Mouse (Mus musculus) layer of hippocampus, adult 11-12 months (tissue): Measurements from ENCODE around the gene Hipk4.

Experiments used
- DNase-seq: peaks from one replicate; pipeline ENCODE4 v3.0.0; 2022; ENCODE audit warnings: low spot score

Gene Hipk4

DNA sequence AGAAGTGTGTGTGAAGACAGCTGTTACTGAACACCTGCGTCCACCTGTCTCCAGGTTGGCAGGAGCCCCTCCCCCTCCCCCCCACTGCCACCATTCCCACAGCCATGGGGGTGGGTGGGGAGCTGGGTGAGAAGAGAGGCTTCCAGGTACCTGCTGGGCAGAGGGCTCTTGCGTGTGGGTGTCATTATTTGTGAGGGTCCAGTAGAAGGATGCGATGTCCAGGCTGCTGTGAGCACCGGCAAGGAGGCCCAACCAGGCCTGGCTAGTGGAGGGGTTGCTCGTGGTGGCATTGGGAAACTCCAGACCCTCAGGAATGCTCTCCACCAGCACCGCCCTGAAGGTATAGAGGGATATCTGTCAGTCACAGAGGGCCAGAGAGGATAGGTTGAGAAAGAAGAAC, 17.9 kb downstream of the Hipk4 start:
- no peak for DNase-seq

DNA sequence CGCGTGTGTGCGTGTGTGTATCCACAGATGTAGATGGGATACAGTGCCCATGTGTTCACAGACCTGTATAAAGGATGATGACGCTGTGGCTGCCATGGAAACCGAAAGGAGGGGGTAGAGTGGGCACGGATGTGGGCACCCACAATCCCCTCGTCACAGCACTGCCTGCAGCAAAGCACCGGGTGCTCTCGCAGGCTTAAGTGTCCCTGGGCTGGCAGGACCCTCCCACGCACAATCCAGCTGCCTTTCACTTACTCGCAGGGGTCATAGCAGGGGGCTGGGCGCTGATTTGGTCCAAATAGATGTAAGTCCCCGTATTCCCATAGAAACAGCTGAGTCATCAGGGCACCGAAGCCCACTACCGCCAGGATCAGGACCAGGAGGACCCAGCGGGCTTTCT, 18.4 kb downstream of the Hipk4 start:
- peak; percentile 89 for DNase-seq

DNA sequence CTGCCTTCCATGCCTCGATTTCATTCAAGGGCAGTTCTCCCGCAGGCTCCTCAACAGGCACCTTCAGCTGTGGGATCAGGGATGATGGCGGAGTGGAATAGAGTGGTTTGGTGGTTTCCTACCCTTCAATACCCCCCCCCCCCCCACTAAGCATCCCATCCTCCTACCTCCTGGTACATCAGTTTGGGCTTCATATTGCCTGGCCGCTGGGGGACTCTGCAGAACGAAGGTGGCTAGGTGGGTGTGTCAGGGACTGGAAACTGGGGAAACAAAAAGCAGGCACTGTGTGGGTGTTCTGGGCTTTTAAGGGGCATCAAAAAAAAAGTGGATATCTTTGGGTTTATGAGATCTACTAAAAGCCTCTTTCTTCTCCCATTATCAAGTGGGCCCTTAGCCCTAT, 18.9 kb downstream of the Hipk4 start:
- DNase-seq = no peak

DNA sequence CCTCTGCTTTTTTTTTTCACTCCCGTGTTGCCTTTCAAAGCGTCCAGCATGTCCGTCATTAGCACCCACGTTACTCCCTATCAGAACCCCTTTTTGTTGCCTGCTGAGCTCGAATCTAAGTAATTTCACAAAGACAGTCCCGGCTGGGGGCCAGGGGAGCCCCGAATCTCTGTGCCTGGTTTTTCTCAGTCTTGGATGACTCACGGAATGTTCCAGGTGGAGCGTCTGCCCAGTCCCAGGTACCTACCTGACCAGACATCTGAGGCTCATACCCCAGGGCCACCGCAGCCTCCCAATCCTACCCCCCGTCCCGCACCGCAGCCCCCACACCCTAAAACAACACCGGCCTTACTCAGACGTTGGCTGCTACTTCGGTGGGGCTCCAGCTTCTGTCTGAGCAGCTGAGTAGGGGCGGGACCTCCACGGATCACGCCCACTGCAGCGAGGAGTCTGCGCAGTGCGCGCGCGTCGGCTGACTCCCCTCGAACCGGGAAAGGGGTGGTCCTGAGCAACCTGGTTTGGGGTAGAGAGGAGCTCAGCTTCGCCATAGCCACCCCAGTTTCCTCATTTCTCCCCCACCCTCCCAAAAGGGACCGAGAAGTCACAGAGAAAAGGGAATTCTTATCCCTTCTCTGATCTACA, 19.4 kb downstream of the Hipk4 start:
- peak; percentile 91 for DNase-seq

DNA sequence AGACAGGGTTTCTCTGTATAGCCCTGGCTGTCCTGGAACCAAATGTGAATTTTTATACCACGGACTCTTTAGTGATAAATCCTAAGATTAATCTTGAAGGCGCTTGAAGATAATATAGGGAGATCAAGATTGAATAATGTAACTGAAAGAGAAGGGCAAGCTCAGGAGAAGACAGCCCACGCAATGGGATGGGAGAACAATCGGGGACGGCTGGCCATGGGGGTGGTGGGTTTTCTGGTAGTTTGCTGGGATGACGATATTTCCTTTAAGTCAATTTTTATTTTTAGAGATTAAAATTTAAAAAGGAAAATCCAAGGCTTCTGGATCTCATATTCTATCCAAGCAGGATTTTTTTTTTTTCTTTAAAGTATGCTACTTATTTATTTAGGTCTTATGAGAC, 20.0 kb downstream of the Hipk4 start:
- DNase-seq = no peak

DNA sequence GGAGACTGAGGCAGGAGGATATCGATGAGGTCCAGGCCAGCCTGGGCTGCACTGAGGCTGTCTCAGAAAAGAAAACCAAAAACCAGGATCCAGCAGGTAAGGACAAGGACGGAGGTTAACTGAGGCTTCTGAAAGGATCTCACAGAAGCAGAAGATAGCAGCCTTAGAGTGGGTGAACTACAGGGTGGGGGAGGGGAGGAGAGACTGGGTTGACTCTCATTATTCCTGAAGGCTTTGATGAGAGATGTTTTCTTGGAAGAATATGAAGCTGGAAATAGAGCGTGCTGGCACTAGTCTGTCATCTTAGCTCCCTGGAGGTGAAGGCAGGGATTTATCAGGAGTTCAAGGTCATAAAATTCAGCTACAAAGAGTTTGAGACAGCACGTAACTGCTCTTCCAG, 20.8 kb downstream of the Hipk4 start:
- DNase-seq = no peak

DNA sequence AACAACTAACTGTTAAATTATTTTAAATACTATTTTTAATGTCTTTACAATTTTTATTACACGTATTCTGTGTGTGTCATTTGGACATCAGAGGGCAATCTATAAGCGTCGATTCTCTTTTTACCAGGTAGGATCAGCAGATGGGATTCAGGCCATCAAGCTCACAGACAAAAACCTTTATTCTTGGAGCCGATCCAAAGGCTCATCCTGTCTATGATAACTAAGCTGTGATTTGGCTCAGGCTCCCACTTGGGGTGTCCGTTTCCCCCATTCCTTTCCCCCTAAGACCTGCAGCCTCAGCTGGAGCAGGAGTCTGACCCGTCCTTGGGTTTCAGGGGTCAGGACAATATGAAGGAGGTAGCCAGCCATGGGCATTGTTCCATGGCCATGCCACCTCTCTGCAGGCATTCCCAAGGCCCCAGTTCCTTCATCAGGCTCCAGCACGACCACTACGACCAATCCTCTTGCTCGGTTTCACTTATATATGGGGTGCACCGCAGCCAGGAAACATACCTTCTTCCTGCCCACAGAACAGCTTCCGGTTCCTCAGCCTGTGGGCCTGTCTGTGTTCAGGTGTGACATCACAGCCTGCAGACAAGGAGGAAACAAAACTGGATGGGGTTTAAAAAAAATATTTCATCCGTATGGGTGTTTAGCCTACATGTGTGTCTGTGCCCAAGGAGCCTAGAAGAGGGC, 21.8 kb downstream of the Hipk4 start:
- no peak for DNase-seq

DNA sequence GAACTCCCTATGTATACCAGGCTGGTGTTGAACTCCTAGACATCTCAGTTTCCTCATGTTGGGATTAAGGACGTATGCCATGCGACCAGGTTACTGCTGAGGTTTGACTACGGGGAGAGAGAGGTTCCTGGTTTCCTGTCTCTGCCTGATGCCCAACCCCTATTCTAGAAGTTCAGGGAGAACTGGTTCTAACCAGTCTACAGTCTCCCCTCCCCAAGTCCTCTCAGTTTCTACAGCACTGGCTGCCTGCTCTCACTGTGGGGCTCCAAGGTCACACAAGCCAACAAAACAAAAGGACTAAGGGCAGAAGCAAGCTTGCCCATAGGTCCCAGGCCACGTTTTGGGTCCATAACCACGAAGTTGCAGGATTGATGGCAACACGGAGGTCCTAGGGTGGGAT, 26.5 kb downstream of the Hipk4 start:
- no peak for DNase-seq

DNA sequence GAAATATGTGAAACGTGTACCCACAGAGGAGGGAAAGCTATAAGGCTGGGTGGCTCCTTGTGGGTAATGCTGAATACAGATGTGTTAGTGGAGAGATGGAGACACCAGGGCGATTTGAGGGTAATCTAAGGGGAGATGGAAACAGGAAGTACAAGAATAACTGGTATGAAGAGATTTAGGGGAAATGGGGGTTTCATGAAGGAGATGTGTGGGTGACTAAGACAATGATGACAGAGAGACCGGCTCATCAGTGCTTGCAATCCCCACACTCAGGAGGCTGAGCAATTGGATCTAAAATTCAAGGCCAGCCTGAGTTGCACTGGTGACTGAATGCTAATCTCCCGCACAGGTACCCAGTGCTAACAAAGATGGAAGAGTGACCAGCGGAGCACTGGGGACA, 29.0 kb downstream of the Hipk4 start:
- no peak for DNase-seq

DNA sequence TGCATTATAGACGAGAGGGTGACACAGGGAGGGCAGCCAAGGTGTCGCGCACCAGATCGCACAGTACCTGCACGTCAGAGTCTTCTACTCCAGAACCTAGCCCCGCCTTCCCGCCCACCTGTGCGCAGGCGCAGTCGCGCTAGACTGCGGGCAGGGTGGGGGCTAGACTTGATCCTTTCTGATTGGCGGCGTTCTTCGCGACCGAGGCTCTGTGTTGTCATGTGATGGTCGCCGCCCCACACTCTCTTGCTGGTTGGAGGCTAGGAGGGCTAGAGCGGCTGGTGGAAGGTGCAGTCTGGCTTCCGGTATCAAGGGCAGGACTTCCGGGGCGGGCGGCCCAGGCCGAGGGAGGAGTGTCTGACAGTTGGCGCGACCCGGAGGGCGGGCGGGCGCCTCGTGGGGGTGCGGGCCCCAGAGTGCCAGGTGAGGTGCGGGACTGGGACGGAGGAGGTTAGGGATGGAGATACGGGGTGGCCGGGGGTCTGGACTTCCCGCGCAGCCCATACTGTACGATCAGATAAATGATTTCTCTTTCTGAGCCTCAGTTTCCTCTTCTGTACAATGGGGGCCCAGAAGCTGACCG, 30.0 kb downstream of the Hipk4 start, which contains the start of the genes Pld3 and 2310022A10Rik:
Gene Pld3 (minus strand): TSS at position 288 of the 583 bp plus-strand sequence.
Gene 2310022A10Rik (plus strand): TSS at position 303 of the 583 bp plus-strand sequence.
- peak; percentile 98 for DNase-seq

DNA sequence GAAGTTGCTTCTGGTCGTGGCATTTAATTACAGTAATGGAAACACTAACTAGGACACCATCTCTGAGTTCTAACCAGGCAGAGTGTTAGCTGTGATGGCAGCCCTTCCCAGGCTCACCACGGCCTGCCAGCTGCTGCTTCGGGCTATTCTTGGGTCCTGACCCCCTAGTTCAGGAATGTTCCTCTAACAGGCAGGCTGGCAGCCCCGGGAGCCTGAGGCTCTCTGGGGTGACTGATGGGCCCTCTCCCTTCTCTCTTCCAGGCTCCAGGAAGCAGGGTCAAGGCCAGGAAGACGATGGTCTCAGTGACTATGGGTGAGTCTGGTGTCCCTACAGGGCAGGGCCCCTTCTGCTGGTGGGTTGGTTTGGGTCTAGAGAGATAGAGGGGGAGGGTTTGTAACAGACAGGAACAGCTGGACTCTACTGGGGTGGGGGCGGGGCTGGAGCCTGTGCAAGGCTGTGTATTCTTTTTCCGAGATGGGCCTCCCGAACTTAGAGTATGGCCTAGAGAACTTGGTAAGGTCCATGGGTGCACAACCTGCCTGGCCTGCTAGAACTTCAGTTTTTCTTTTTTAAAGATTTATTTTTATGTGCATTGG, 37.3 kb downstream of the Hipk4 start:
- no peak for DNase-seq

DNA sequence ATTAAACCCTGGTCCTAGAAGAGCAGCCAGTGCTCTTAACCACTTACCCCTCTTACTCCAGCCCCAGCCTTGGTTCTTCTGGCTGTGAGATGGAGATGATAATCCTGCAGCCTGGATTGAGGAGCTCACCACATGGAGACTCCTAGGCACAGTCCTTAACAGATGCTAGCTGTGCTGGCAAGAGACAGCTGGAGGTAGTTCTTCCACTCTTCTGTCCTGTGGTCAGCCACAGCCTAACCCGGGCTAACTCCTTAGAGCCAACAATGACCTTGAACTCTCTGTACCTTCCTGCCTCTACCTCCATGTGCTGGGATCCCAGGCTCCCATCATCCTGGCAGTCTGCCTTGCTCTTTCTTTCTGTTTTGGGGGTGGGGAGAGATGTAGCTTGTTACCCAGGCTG, 37.9 kb downstream of the Hipk4 start:
- DNase-seq = no peak

DNA sequence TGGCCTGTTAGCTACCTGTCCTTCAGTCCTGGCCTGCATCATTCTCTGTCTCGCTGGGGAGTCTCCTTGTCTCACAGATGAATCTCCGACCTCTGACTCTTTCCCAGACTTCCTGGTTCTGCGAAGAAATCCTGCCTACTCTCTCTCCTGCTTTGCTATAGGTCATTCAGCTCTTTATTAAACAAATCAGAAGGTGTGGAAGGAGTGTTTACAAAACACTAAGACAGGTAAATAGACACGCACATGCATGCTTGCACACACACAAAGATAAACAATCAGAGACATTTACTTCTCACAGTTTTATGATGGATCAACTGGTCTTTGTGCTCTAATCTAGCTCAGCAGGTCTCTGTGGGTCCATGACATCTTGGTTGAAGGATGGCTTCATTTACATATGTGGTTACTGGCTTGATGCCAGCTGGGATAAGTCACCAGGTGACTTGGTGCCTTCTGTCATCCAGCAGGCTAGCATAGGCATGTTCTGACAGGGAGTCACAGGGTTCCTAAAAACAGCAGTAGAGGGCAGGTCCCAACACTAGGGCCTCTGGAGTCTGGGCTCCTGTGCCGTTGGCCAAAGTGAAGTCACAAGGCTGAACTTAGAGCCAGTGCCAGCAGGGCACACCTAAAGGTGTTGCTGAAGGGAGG, 46.6 kb downstream of the Hipk4 start:
- DNase-seq = no peak

DNA sequence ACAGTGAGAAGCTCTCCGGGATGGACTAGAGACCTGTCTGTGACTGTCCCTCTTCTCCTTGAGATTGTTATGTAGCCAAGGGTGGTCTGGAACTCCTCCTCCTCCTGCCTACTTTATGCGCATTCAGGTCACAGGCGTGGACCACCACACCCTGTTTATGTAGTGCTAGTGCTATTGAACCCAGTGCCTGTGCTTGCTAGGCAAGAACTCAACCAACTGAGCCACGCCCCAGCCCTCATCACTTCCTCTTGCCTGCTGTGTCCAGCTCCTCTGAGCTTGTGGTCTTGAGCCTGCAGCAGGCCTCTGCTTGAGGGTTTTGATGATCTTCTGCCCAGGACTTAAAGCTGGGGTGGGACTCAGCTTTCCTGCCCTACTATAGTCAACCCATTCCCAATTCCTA, 49.1 kb downstream of the Hipk4 start:
- DNase-seq = no peak

DNA sequence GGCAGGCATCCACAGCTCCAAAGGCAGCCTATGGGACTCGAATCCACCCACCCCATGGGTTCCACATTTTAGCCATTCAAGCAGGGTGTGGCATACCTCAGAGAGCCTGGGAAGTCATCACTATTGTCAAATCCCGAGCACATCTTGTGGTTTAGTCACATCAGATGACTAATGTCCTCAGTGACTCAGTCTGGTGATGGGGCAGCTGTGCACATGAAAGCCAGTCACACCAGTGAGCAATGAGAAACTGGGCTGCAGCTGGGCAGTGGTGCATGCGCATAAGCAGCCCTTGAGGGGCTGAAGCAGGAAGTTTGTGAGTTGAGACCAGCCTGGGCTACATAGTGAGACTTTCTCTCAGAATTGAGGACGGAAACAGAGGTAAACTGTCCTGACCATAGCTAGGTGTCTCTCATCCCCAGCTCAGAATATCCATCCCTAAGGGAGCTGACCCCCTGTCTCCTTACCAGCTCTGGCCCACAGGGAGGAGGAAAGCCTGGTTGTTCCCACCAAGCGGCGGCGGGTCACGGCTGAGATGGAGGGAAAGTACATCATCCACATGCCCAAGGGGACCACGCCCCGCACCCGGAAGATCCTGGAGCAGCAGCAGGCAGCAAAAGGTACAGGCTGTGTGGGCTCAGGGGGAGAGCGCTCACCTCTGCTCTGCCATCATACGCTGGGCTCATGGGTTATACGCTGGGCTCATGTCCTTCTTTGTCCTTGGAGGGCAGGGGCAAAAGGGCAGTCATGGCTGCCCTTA, 51.2 kb downstream of the Hipk4 start:
- DNase-seq = no peak

DNA sequence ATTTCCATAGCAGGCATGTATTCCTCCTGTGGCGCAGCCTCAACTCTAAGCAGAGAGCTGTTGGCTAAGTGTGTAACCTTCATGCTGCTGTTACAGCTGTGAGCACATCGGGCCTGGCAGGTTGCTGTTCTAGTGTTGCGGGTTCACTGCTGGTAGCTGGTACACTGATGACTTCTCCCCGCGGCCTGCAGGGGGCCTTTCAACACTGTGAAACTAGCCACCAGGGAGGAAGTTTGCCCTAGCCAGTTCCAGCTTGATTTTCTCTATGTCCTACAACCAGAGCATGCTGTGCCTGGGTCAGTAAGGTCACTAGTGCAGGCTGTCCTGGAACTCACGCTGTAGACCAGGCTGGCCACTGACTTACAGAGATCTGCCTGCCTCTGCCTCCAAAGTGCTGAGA, 53.8 kb downstream of the Hipk4 start:
- DNase-seq = peak; percentile 50

DNA sequence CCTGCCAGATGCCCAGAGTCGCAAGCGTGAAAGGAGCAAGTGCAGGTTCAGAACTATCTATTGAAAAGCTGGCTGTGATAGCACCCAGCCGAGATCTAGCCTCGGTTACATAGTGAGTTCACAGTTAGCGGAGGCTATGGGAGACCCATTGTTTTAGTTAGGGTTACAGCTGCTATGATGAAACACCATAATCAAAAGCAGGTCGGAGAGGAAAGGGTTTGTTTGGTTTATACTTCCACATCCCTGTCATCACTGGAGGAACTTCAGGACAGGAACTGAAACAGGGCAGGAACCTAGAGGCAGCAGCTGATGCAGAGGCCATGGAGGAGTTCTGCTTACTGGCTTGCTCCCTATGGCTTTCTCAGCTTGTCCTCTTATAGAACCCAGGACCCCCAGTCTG, 54.5 kb downstream of the Hipk4 start:
- DNase-seq = no peak

DNA sequence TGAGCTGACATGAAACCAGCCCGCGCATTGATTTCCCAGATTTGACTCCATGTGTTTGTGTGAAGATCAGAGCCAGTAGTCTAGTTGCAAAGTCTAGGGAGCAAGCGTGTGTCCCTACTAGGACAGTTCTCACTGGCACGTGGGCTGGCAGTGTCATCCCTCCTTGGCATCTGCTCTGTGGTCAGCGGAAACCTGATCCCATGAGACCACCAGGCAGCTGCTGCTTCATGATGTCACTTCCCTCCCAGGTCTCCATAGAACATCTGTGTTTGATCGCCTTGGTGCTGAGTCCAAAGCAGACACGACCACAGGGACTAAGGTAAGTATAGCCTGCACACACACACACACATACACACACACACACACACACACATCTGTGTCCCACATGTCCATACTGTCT, 55.4 kb downstream of the Hipk4 start:
- DNase-seq = no peak

DNA sequence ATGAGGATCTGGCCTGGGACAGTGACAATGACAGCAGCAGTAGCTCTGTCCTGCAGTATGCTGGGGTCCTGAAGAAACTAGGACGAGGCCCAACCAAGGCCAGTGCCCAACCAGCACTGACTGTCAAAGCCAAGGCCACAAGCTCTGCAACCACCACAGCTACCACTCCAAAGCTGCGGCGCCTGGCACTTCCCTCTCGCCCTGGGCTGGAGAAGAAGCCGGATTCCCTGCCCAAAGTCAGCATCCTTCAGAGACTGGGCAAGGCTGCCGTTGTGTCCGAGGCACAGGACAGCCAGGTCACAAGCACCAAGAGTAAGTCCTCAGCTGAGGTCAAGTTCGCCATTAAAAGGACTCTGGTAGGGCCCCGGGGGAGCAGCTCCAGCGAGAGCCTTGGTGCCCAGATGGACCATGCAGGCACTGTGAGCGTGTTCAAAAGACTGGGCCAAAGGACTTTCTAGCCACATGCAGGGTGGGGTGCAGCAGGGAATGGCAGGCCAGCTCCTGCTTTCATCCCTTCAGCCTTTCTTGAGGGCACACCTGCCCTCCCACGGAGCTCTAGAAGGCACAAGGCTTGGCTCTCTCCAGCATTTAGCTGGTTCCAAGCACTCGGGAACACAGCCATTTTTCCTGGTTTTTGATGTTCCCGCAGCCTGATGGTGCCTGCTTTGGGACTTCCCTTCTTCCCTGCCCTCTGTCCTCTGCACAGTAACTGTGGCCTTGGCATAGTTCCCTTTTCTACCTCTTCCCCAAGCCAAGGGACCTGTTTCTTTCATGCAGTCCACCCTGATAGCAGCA, 57.5 kb downstream of the Hipk4 start:
- DNase-seq = no peak
